Mouse (Mus musculus): ENCODE data around the gene Rnf223. TPM values are rescaled to one million over a fixed set of nuclear protein-coding genes. Genes with fewer than 3 reads are reported as not detected.

The Rnf223 gene
- polyA plus RNA-seq (2017; shearing (Covaris generic)): under 1 TPM in 1 of 2 experiments, not detected in 1; 0.07 TPM

GRCm38 (mm10) chr4:156130436-156130835, at the start of gene Rnf223:
Gene Rnf223, plus strand, starts transcription at chr4:156130513.

GRCm38 (mm10) chr4:156109570-156110331, 20.6 kb upstream of the Rnf223 start, which contains the start of gene 9430015G10Rik:
Gene 9430015G10Rik, plus strand, starts transcription at chr4:156109982.

Other genes starting within 250 kb of the Rnf223 start
- 10 to 100 TPM; 22.5 to 39.9 TPM for gene Pusl1, start 238.7 kb upstream of the Rnf223 start, polyA plus RNA-seq (2017; shearing (Covaris generic))
- gene Acap3, start 238.7 kb upstream of the Rnf223 start, polyA plus RNA-seq (2017; shearing (Covaris generic)): 10 to 100 TPM; 16.0 to 29.5 TPM
- gene Ube2j2, start 186.7 kb upstream of the Rnf223 start, polyA plus RNA-seq (2017; shearing (Covaris generic)): 100 to 1,000 TPM; 140 to 160 TPM
- gene C1qtnf12, start 168.2 kb upstream of the Rnf223 start, polyA plus RNA-seq (2017; shearing (Covaris generic)): 10 to 100 TPM; 15.8 to 29.0 TPM
- gene B3galt6, start 137.9 kb upstream of the Rnf223 start, polyA plus RNA-seq (2017; shearing (Covaris generic)): 1 to 10 TPM; 7.4 to 9.5 TPM
- 100 to 1,000 TPM; 563 to 617 TPM for gene Sdf4, start 137.6 kb upstream of the Rnf223 start, polyA plus RNA-seq (2017; shearing (Covaris generic))
- 1,000 to 10,000 TPM in 1 of 2 experiments, 100 to 1,000 TPM in 1; 923 to 1,159 TPM for gene Tnfrsf4, start 116.7 kb upstream of the Rnf223 start, polyA plus RNA-seq (2017; shearing (Covaris generic))
- 1,000 to 10,000 TPM in 1 of 2 experiments, 100 to 1,000 TPM in 1; 560 to 1,034 TPM for gene Tnfrsf18, start 104.3 kb upstream of the Rnf223 start, polyA plus RNA-seq (2017; shearing (Covaris generic))
- under 1 TPM; 0.22 to 0.50 TPM for gene Ttll10, start 71.1 kb upstream of the Rnf223 start, polyA plus RNA-seq (2017; shearing (Covaris generic))
- gene 9430015G10Rik, start 20.5 kb upstream of the Rnf223 start, polyA plus RNA-seq (2017; shearing (Covaris generic)): 10 to 100 TPM; 13.2 to 14.3 TPM
- 1 to 10 TPM; 3.9 to 6.5 TPM for gene Agrn, start 67.0 kb downstream of the Rnf223 start, polyA plus RNA-seq (2017; shearing (Covaris generic))
- 10 to 100 TPM; 71.8 to 72.7 TPM for gene Isg15, start 70.3 kb downstream of the Rnf223 start, polyA plus RNA-seq (2017; shearing (Covaris generic))
- gene AW011738, start 72.8 kb downstream of the Rnf223 start, polyA plus RNA-seq (2017; shearing (Covaris generic)): 10 to 100 TPM; 18.1 to 19.0 TPM
- 1 to 10 TPM; 1.4 to 2.0 TPM for gene Perm1, start 85.4 kb downstream of the Rnf223 start, polyA plus RNA-seq (2017; shearing (Covaris generic))
- gene Plekhn1, start 104.3 kb downstream of the Rnf223 start, polyA plus RNA-seq (2017; shearing (Covaris generic)): 10 to 100 TPM; 19.0 to 19.5 TPM
- gene Noc2l, start 105.5 kb downstream of the Rnf223 start, polyA plus RNA-seq (2017; shearing (Covaris generic)): 100 to 1,000 TPM; 107 to 135 TPM
- 10 to 100 TPM in 1 of 2 experiments, under 1 TPM in 1; 0.27 to 12.4 TPM for gene Samd11, start 125.1 kb downstream of the Rnf223 start, polyA plus RNA-seq (2017; shearing (Covaris generic))
- gene Vmn2r-ps159, start 200.6 kb downstream of the Rnf223 start, polyA plus RNA-seq (2017; shearing (Covaris generic)): under 1 TPM in 1 of 2 experiments, not detected in 1; 0.06 TPM

Data from activated CD4-positive, CD25-positive, alpha-beta regulatory T cell (primary cell).